Mouse (Mus musculus) bone marrow macrophage, adult 2 months (primary cell): ENCODE results near the gene Tra2b.

Source experiments
- CTCF ChIP-seq: IDR thresholded peaks from 2 replicates; pipeline ENCODE4 v1.5.1; 2012; ENCODE audit warnings: low read depth, mild to moderate bottlenecking, low read length, moderate library complexity
- POLR2A ChIP-seq: IDR thresholded peaks from 2 replicates; pipeline ENCODE4 v1.6.1; 2012; ENCODE audit warnings: mild to moderate bottlenecking, low read depth, low read length, borderline replicate concordance

DNA sequence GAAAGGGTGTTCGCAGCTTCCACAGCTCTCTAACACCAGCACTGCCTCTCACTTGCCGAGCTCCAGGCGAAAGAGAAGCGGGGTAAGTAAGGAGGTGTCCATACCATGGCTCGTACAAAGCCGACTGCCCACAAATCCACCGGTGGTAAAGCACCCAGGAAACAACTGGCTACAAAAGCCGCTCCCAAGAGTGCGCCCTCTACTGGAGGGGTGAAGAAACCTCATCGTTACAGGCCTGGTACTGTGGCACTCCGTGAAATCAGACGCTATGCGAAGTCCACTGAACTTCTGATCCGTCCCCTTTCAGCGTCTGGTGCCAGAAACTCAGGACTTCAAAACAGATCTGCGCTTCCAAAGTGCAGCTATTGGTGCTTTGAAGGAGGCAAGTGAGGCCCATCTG is 29.0 kb downstream of the Tra2b start:
- TF ChIP-seq POLR2A (no peak), CTCF (peak; percentile 44; the same call in 1 of the 2 replicates)
